Mouse (Mus musculus) hindbrain, embryonic 14.5 days (tissue): ENCODE data around the gene Lrrc8a. TPM values are rescaled to one million over a fixed set of nuclear protein-coding genes. Genes with fewer than 3 reads are reported as not detected.

Source experiments
- ATAC-seq: fragments of 200-750 bp; cut with Nextera tagmentation; 2 replicates; pipeline ENCODE4 v1.8.0; 2017; ENCODE audit warnings: moderate number of reproducible peaks, mild to moderate bottlenecking, moderate TSS enrichment, moderate library complexity; ENCODE audit not compliant: low FRiP score
- DNase-seq: peaks from one replicate; pipeline ENCODE4 v3.0.0-alpha.2; 2015; ENCODE audit warnings: low spot score
- H3K27ac ChIP-seq: fragments of 300-500 bp; sonication (generic); 2 replicates; pipeline ENCODE4 v1.5.1; 2014; ENCODE audit warnings: mild to moderate bottlenecking, moderate library complexity
- H3K27me3 ChIP-seq: fragments of 300-500 bp; sonication (generic); 2 replicates; pipeline ENCODE4 v1.6.1; 2014; ENCODE audit warnings: mild to moderate bottlenecking, low read length, mixed read lengths; ENCODE audit not compliant: control insufficient read depth, insufficient read depth
- H3K36me3 ChIP-seq: fragments of 300-500 bp; sonication (generic); replicated peaks from 2 replicates; pipeline ENCODE4 v1.6.1; 2014; ENCODE audit not compliant: control insufficient read depth, insufficient read depth
- H3K4me1 ChIP-seq: fragments of 300-500 bp; sonication (generic); replicated peaks from 2 replicates; pipeline ENCODE4 v1.6.1; 2014; ENCODE audit warnings: antibody characterized with exemption, low read length, mixed read lengths; ENCODE audit not compliant: control insufficient read depth, insufficient read depth
- H3K4me2 ChIP-seq: fragments of 300-500 bp; sonication (generic); replicated peaks from 2 replicates; pipeline ENCODE4 v1.6.1; 2014; ENCODE audit warnings: mild to moderate bottlenecking, moderate library complexity
- H3K4me3 ChIP-seq: fragments of 300-500 bp; sonication (generic); replicated peaks from 2 replicates; pipeline ENCODE4 v1.5.1; 2014; ENCODE audit warnings: mild to moderate bottlenecking, low read length
- H3K9ac ChIP-seq: fragments of 300-500 bp; sonication (generic); 2 replicates; pipeline ENCODE4 v1.6.1; 2014
- H3K9me3 ChIP-seq: fragments of 300-500 bp; sonication (generic); 2 replicates; pipeline ENCODE4 v1.6.1; 2016; ENCODE audit warnings: low read length; ENCODE audit not compliant: control insufficient read depth
- WGBS: fragments of 180-500 bp; shearing (Covaris S2); extraction: QIAGEN DNeasy Blood & Tissue Kit; methylation state at CpG from one replicate; pipeline ENCODE4 v1.1.7; 2014; 5-methylcytosine and 5-hydroxymethylcytosine counted together
- polyA plus RNA-seq: library from polyadenylated mRNA; unstranded; fragments of >200 nt; fragmentation: Nextera tagmentation; extraction: Ambion mirVana; gene quantifications from 2 replicates; pipeline ENCODE4 v1.2.1, GENCODE M21; 2014

Gene Lrrc8a
- polyA plus RNA-seq, 1 experiment from 2014 or later = 57.9 TPM

DNA sequence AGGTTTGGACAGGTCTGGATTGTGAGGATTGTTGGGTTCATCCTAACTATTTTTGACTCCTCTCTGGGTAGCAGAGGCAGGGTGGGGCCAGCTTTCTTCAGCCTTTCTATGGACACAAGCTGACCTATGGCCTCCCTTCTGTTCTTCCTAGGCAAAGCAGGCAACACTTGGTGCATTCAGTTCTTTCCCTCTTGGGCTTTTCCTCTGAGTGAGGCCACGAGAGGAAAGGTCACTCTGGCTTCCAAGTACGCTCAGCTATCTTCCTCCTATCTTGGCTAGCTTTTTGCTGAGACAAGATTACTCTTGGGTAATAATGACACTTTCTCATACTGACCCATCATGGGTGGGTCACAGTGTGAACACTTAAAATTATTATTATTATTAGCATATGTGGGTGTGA lies 45.7 kb downstream of the Lrrc8a start:
- whole genome bisulfite sequencing = 85% methylated on average over 2 of the region's 2 CpGs
- Histone ChIP-seq H3K9ac (no peak overlapping the region), H3K4me3 (no peak overlapping the region)

DNA sequence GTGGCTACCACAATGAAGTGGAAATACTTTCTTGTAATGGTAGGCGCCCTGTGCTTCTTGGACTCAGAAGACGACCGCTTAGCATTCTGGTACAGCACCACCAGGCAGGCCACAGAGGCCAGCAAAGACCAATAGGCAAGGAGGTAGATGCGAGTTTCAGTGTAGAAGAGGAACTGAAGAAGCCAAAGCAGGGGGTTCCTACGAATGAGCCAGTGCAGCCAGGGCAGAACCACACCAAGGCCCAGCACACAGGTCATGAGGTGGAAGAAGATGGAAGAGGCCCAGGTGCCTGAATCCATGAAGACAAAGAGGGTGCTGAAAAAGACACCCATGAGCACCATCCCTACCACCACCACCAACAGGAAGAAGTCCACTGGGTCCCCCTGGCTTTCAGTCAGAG lies 47.5 kb downstream of the Lrrc8a start:
- Histone ChIP-seq H3K4me2 (peak overlapping the region; percentile 92), H3K27ac (no peak overlapping the region), H3K27me3 (no peaks in the 10 kb centered on the region), H3K4me1 (peaks cover 20% of the 10 kb centered on the region), H3K9ac (no peak overlapping the region), H3K36me3 (0 out of 2 replicates have a peak, but pooled peaks cover 11% of the 10 kb centered on the region), H3K9me3 (no peaks in the 10 kb centered on the region), H3K4me3 (peak overlapping the region; percentile 90)
- DNase-seq = no peak
- no peak for ATAC-seq
- WGBS = 91% methylated on average over 5 of the region's 5 CpGs

More for the DNA sequence above, 45.7 kb downstream of the Lrrc8a start:
- Histone ChIP-seq H3K4me2 (no peak overlapping the region), H3K27me3 (no peaks in the 10 kb centered on the region), H3K27ac (no peak overlapping the region), H3K9me3 (no peaks in the 10 kb centered on the region), H3K4me1 (peaks cover 20% of the 10 kb centered on the region), H3K36me3 (0 out of 2 replicates have a peak, but pooled peaks cover 11% of the 10 kb centered on the region)
- no peak for DNase-seq
- ATAC-seq = no peak

DNA sequence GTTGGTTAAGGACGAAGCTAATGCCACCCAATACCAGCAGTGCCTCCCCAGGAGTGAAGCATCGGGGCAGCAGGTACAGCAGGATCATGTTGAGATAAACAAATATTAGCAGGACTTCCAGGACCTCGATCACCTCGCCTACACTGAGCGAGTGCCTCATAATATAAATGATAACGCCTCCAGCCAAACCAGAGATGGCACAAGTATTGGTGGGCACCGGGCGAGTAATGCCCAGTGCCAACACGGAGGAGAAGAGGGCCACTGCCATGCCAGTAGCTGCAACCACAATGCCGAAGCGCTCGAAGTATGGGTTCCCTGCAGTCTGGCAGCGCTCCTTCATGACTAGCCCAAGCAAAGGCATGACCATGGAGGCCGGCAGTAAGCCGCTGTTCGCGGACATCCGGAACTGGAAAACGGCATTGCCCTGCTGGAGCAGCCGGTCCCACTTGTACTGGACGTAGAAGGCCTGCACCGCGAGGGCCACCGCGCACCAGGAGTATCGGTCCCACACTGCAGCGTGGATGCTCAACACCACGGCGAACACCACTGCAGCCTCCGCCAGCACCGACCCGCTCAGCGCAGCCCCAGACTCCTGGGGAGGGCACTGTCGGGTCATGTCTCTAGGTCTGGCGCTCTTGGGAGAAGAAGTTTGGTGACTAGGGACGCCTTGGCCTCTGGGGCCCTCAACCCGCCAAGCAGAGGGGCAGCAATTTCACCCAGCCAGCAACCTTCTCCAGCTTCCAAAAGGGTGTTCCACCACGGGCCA lies 48.1 kb downstream of the Lrrc8a start:
- DNase-seq (no peak), ATAC-seq (peak; percentile 76)
- Histone ChIP-seq H3K4me3 (peak overlapping the region; percentile 90), H3K9ac (peak overlapping the region; percentile 85), H3K36me3 (0 out of 2 replicates have a peak, but pooled peaks cover 11% of the 10 kb centered on the region), H3K27ac (peak overlapping the region; percentile 64; the same call in 1 of the 2 replicates), H3K27me3 (no peaks in the 10 kb centered on the region), H3K9me3 (no peaks in the 10 kb centered on the region), H3K4me2 (peak overlapping the region; percentile 92), H3K4me1 (peaks cover 20% of the 10 kb centered on the region)
- WGBS = 16% methylated on average over 38 of the region's 38 CpGs

DNA sequence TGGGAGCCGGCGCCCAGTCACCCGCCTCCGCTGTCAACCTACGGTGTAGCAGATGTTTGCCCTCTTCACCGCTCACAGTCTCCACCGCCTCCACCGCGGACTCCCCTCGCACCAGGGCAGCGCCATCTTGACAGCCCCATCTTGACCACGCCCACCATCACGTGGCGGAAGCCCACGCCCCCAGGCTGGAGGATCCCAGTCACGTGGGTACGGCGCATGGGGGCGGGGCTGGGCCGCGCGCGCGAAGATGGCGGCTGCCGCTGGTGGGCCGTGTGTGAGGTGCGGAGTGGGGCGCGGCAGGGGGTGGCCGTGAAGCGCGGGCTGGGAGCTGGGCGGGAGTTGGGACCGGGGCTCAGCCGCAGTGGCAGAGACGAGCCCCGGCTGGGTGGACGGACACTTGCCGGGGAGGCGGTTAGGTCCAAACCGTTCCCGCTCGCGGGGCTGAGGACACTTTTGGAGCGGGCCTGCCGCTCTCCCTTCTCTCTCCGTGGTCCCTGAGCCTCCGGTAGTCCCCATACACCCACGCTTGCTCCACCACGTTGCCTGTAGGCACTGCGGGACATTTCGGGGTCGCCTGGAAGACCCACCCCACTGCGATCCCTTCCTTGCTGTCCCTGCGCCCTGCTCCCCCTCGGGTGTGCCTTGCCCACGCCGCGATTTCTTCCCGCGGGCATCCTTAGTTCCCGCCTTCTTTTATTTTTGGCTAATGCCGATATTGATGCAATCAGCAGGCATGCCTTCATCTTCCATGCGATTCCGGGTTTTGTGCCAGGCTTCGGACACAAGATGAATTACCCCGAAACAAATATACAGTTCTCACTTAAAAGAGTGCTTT lies 48.9 kb downstream of the Lrrc8a start, which contains the start of the genes Dolk and Nup188:
Dolk (minus strand) TSS at position 143 of the 835 bp plus-strand sequence.
Nup188 (plus strand) TSS at position 206 of the 835 bp plus-strand sequence.
- peak within 1 kb of the TSS; percentile 64 for H3K27ac ChIP-seq
- DNase-seq = peak; percentile 98
- H3K4me3 ChIP-seq = peak within 1 kb of the TSS; percentile 90
- WGBS = under 1% methylated on average over 65 of the region's 68 CpGs
- ATAC-seq = peak; percentile 93
- 0 out of 2 replicates have a peak, but pooled peaks cover 11% of the 10 kb centered on the region for H3K36me3 ChIP-seq
- H3K9ac ChIP-seq = peak within 1 kb of the TSS; percentile 85
- H3K9me3 ChIP-seq = no peaks in the 10 kb centered on the region
- peak within 1 kb of the TSS; percentile 92 for H3K4me2 ChIP-seq
- peaks cover 20% of the 10 kb centered on the region for H3K4me1 ChIP-seq
- H3K27me3 ChIP-seq = no peaks in the 10 kb centered on the region

DNA sequence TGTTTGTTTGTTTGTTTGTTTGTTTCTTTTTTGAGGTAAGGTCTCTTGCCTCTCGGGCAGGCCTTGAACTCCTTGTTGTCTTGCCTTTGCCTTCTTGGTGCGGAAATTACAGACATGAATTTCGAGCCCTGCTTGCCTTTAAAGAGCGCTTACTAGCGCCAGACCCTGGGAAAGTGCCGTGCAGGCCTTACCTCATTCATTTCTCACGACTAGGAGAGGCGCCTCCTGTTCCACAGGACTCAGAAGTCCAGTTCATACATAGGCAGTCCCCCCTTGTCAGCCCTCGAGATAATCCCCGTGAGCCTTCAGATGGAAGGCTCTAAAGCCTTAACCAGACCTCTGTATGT lies 49.5 kb downstream of the Lrrc8a start:
- ATAC-seq (no peak), DNase-seq (peak; percentile 31)
- Histone ChIP-seq H3K36me3 (0 out of 2 replicates have a peak, but pooled peaks cover 11% of the 10 kb centered on the region), H3K4me3 (peak overlapping the region; percentile 90), H3K9me3 (no peaks in the 10 kb centered on the region), H3K4me2 (peak overlapping the region; percentile 92), H3K9ac (peak overlapping the region; percentile 85), H3K27me3 (no peaks in the 10 kb centered on the region), H3K4me1 (peaks cover 20% of the 10 kb centered on the region), H3K27ac (peak overlapping the region; percentile 51; the same call in 1 of the 2 replicates)
- under 1% methylated on average over 10 of the region's 10 CpGs for WGBS

DNA sequence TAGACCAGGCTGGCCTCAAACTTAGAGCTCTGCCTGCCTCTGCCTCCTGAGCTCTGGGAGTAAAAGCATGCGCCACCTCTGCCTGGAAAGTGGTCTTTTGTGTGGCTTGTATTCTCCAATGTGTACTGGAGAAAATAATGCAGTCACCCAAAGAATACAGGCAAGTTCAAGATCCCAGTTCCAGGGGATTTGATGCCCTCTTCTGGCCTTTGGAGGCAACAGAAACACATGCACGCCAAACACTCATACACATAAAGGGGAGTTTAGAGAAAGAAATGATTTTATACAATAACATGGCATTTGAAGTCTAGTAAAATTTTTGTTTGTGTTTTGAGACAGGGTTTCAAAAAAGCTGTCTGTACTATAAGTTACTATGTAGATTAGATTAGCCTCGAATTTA lies 62.0 kb downstream of the Lrrc8a start:
- Histone ChIP-seq H3K36me3 (peaks cover 76% of the 10 kb centered on the region), H3K27ac (no peak overlapping the region), H3K4me2 (no peak overlapping the region), H3K9me3 (no peaks in the 10 kb centered on the region), H3K4me1 (no peaks in the 10 kb centered on the region), H3K27me3 (no peaks in the 10 kb centered on the region), H3K9ac (no peak overlapping the region), H3K4me3 (no peak overlapping the region)
- ATAC-seq = no peak
- DNase-seq = no peak
- WGBS = 87% methylated on average over 3 of the region's 3 CpGs

DNA sequence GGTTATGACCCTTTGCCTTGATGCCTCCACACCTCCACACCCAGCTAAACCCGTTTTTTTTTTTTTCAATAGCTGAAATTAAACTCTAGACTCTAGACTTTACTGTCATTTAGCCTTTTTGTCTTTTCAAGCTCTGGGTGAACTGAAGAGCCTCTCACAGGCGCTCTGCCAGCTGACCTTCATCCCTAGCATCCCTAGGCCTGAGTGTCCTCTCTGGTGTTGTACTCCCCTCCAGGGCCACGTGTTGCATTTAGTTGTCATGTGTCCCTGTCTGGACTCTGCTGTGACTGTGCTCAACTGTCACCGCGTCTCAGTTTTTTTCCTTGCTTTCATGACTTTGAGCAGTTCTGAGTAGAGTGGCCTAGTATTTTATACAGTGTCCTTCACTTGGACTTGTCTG lies 62.5 kb downstream of the Lrrc8a start:
- Histone ChIP-seq H3K9me3 (no peaks in the 10 kb centered on the region), H3K36me3 (peaks cover 81% of the 10 kb centered on the region), H3K27me3 (no peaks in the 10 kb centered on the region), H3K9ac (no peak overlapping the region), H3K4me2 (no peak overlapping the region), H3K4me3 (no peak overlapping the region), H3K27ac (no peak overlapping the region), H3K4me1 (no peaks in the 10 kb centered on the region)
- DNase-seq (no peak), ATAC-seq (no peak)
- 94% methylated on average over 5 of the region's 5 CpGs for WGBS

DNA sequence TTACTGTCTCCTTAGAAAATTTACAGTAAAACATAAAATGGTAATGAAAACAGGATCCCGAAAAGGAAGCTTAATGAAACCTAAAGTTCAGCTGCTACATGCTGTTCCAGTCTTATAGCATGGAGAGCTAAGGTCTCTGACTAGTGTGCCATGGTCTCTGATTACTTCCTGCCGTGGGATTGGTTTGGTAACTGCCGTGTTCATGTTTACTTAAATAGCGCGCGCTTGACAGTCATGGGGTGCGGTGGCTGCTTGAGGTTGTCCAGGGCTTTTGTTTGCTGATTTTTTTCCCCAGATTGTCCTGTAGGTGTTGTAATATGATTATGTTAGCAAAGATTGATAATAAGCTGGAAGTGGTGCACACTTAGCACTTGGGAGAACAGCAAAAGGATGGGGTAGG lies 68.6 kb downstream of the Lrrc8a start:
- 98% methylated on average over 7 of the region's 7 CpGs for WGBS
- Histone ChIP-seq H3K9ac (no peak overlapping the region), H3K9me3 (no peaks in the 10 kb centered on the region), H3K36me3 (peaks cover 100% of the 10 kb centered on the region), H3K4me1 (no peaks in the 10 kb centered on the region), H3K4me2 (no peak overlapping the region), H3K27me3 (no peaks in the 10 kb centered on the region), H3K4me3 (no peak overlapping the region), H3K27ac (no peak overlapping the region)
- DNase-seq (no peak), ATAC-seq (no peak)

DNA sequence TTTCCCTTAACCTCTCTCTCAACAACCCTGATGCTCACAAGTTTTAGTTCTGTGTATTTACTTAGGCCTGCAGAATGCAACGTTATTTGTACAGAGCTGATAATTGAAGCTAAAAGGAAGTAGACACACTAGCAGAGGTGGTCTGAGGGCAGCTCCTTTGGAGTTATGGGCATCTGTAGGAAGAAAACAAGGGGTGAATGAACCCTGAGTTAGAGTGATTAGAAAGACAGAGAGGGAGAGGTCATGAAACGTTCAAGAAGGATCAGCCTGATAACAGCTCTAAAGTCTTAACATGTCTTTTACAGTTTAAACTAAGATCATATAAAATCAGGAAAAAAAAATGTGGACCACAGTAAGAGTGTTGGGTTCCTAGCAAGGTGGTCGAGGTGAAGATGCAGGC lies 71.8 kb downstream of the Lrrc8a start:
- DNase-seq (no peak), ATAC-seq (no peak)
- Histone ChIP-seq H3K27me3 (no peaks in the 10 kb centered on the region), H3K4me3 (no peak overlapping the region), H3K9me3 (no peaks in the 10 kb centered on the region), H3K9ac (no peak overlapping the region), H3K36me3 (peaks cover 99% of the 10 kb centered on the region), H3K27ac (no peak overlapping the region), H3K4me2 (no peak overlapping the region), H3K4me1 (no peaks in the 10 kb centered on the region)
- WGBS = 95% methylated on average over 3 of the region's 3 CpGs
